Mouse (Mus musculus): ENCODE measurements at regions not wholly inside any gene's neighbourhood (a gene's known extent, or its start where the extent isn't known, plus 50 kb on each side); places are given as distances from the start of the nearest gene placed in this dataset.

DNA sequence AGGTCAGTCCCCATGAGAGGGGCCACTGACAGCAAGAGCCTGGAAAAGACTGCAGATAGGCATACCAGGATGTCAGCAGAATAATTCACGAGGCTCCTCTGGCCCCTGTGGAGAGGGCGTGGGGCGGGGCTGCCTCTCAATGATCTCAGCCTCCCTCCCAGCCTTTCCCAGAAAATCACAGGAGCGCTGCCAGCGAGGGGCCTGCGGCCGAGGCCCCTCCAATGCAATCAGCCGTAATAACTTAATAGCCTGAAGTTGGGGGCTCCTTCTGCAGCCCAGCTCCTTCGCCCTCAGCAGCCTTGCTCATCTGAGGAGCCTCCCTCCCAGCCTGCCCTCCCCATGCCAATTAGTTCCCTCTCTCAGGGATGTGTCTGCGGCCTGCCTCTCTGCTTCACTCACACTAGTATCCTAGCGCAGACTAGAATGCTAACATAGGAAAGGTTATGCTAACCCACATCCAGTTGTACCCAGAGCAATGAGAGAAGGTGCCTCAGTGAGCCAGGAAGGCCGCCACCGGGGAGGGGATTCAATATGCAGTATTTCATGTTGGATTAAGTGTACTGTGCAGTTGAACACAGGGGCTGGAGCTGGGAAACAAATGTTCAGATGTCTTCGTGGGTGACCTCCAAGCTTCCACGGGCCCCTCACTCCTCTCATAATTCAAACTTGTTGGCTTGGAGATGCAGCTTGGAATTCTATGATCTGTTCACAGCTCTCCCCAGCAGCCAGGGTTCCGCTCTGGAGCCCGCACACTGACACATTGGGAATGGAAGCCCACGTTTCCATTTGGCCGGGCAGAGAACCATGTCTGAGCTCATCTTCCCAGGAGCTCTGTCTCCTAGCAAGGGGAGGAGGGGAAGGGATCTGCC is 67.5 kb upstream of the Stx16 start:
- Histone ChIP-seq H3K4me1 (ENCODE audit: control insufficient read depth, insufficient read depth, low read length) (no peaks in the 10 kb centered on the region), H3K4me3 (replicated peaks; ENCODE audit: control insufficient read depth, low read depth, low read length) (no peak overlapping the region), H3K27ac (ENCODE audit: control insufficient read depth, insufficient read depth, low read depth, low read length, poor library complexity) (no peak overlapping the region)
- 80% methylated on average over 19 of the region's 19 CpGs for WGBS
- TF ChIP-seq CTCF (IDR thresholded peaks at IDR 0.05; ENCODE audit: control insufficient read depth, insufficient read depth, low read length) (no peak), POLR2A (IDR thresholded peaks at IDR 0.05; ENCODE audit: borderline replicate concordance, control insufficient read depth, low read depth, low read length) (no peak)

DNA sequence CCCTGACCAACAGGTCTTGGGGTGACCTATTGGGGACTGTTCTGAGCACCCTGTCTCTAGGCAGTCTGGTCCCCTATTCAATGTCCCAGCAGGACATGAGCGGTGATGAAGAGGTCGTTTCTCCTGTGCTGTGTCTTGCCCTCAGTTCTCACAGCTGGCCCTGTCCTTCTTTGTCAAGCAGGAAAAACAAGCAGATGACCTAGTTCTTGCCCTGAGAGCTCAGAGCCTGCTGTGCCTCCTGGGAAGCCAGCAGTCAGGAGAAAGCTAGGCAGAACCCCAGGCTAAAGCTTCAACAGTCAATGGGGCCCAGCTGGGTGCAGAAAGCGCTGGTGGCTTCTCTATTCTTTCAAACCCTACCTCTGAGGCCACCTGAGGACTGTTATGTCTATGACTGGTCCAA is 66.1 kb upstream of the Stx16 start:
- H3K27ac ChIP-seq (ENCODE audit: control insufficient read depth, insufficient read depth, low read depth, low read length, poor library complexity): no peak overlapping the region
- no peak overlapping the region for H3K4me3 ChIP-seq (replicated peaks; ENCODE audit: control insufficient read depth, low read depth, low read length)
- 77% methylated on average over 3 of the region's 3 CpGs for WGBS
- no peak for TF ChIP-seq POLR2A (IDR thresholded peaks at IDR 0.05; ENCODE audit: borderline replicate concordance, control insufficient read depth, low read depth, low read length)
- TF ChIP-seq CTCF (IDR thresholded peaks at IDR 0.05; ENCODE audit: control insufficient read depth, insufficient read depth, low read length): no peak
- H3K4me1 ChIP-seq (ENCODE audit: control insufficient read depth, insufficient read depth, low read length): no peaks in the 10 kb centered on the region

DNA sequence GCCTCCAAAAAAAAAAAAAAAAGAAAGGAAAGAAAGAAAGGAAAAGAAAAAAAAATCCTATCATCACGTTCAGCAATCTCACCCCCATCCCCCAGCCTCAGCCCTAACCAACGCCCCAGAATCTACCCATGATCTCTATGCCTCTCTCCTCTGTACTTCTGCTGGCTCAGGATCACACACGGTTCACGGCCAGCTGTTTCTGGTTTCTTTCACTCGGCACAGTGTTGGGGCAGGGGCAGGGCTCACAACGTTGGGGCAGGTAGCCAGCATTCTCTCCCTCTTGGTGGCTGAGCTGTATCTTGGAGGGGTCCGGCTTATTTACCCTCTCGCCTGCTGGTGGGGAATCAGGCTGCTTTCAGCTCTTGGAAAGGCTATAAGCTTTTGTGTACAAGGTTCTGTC is 64.7 kb upstream of the Stx16 start:
- WGBS: 65% methylated on average over 8 of the region's 8 CpGs
- no peak overlapping the region for H3K4me3 ChIP-seq (replicated peaks; ENCODE audit: control insufficient read depth, low read depth, low read length)
- no peak overlapping the region for H3K27ac ChIP-seq (ENCODE audit: control insufficient read depth, insufficient read depth, low read depth, low read length, poor library complexity)
- TF ChIP-seq POLR2A (IDR thresholded peaks at IDR 0.05; ENCODE audit: borderline replicate concordance, control insufficient read depth, low read depth, low read length) (no peak), CTCF (IDR thresholded peaks at IDR 0.05; ENCODE audit: control insufficient read depth, insufficient read depth, low read length) (no peak)
- peaks cover 1% of the 10 kb centered on the region; the same call in 1 of the 2 replicates for H3K4me1 ChIP-seq (ENCODE audit: control insufficient read depth, insufficient read depth, low read length)

DNA sequence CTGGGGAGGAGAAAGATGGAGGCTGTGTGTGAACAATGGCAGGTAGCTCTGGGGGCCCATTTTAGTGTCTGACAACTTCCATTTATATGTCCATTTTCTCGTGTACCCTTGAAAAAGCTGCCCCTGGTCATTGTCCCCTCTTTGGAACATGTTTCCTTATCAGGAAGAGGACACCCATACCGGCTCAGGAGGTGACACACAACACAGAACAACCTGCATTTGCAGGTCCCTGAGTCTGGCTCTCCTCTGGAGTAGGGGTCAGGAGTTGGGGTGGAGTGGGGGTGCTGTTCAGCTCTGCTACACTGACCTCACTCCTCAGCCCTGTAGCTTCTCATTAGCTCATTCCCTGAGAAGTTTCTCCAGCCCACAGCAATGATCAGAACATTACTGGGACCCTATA is 61.7 kb upstream of the Stx16 start:
- 59% methylated on average over 2 of the region's 2 CpGs for WGBS
- Histone ChIP-seq H3K4me1 (ENCODE audit: control insufficient read depth, insufficient read depth, low read length) (peaks cover 3% of the 10 kb centered on the region; the same call in 1 of the 2 replicates), H3K27ac (ENCODE audit: control insufficient read depth, insufficient read depth, low read depth, low read length, poor library complexity) (no peak overlapping the region), H3K4me3 (replicated peaks; ENCODE audit: control insufficient read depth, low read depth, low read length) (no peak overlapping the region)
- TF ChIP-seq CTCF (IDR thresholded peaks at IDR 0.05; ENCODE audit: control insufficient read depth, insufficient read depth, low read length): no peak
- no peak for TF ChIP-seq POLR2A (IDR thresholded peaks at IDR 0.05; ENCODE audit: borderline replicate concordance, control insufficient read depth, low read depth, low read length)

DNA sequence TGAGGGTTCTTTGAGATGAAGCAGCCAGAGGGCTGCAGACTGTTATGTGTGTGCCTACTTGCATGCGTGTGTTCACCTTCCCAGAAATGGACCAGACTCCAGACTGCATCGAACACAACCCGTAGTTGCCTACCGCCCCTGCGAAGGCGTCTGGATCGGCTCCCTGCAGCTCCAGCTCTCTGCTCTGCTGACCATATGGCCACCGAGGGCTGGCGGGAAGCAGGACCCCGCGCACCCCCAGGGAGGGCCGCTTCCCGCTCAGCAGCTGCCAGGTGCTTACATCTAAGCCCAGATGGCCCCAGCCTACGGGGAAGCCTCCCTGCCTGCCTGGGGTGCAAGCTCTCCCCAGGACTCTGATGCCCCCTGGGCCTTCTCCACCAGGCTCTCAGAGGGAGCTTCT is 60.8 kb upstream of the Stx16 start:
- Histone ChIP-seq H3K4me3 (replicated peaks; ENCODE audit: control insufficient read depth, low read depth, low read length) (no peak overlapping the region), H3K27ac (ENCODE audit: control insufficient read depth, insufficient read depth, low read depth, low read length, poor library complexity) (no peak overlapping the region), H3K4me1 (ENCODE audit: control insufficient read depth, insufficient read depth, low read length) (peaks cover 3% of the 10 kb centered on the region; the same call in 1 of the 2 replicates)
- no peak for TF ChIP-seq CTCF (IDR thresholded peaks at IDR 0.05; ENCODE audit: control insufficient read depth, insufficient read depth, low read length)
- no peak for TF ChIP-seq POLR2A (IDR thresholded peaks at IDR 0.05; ENCODE audit: borderline replicate concordance, control insufficient read depth, low read depth, low read length)
- 95% methylated on average over 14 of the region's 14 CpGs for WGBS

DNA sequence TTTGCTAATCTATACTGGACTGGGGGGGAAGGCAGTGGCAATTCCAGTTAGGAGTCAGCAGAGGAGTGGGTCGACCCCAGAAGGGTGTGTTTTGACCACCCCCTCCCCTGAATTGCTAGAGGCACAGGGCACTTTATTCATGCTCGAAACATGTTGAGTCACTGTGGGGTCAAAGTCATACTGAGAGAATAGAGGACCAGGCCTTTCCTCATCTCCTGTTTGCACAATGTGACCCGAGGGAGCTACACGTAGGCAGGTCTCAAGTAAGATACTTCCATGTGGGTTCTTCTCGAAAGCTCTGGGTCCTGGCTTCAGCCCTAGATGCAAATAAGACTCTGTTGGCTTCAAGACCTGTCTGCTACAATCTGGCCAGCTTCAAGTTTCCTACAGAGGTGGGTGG is 60.0 kb upstream of the Stx16 start:
- Histone ChIP-seq H3K27ac (ENCODE audit: control insufficient read depth, insufficient read depth, low read depth, low read length, poor library complexity) (peak overlapping the region; percentile 24; the same call in 1 of the 2 replicates), H3K4me3 (replicated peaks; ENCODE audit: control insufficient read depth, low read depth, low read length) (no peak overlapping the region), H3K4me1 (ENCODE audit: control insufficient read depth, insufficient read depth, low read length) (peaks cover 3% of the 10 kb centered on the region; the same call in 1 of the 2 replicates)
- TF ChIP-seq POLR2A (IDR thresholded peaks at IDR 0.05; ENCODE audit: borderline replicate concordance, control insufficient read depth, low read depth, low read length) (no peak), CTCF (IDR thresholded peaks at IDR 0.05; ENCODE audit: control insufficient read depth, insufficient read depth, low read length) (no peak)
- WGBS: 53% methylated on average over 5 of the region's 5 CpGs

DNA sequence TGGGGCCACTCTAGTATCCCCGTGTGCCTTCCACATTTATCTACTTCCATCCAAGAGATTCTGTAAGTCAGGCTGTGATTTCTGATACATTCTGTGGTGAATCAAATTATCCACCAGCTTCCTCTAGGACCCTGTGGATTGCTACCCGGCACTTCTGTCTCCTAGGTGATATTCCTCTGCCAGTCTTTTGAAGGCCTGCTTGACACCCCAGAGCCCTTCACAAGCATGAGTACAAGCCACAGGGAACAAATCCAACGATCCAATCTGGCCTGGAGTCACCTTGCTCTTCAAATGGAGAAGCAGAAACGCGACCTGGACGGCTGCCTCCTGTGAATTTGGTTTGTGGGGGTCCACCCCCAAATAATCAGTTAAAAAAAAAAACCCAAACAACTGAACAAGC is 59.1 kb upstream of the Stx16 start:
- Histone ChIP-seq H3K4me3 (replicated peaks; ENCODE audit: control insufficient read depth, low read depth, low read length) (no peak overlapping the region), H3K27ac (ENCODE audit: control insufficient read depth, insufficient read depth, low read depth, low read length, poor library complexity) (no peak overlapping the region), H3K4me1 (ENCODE audit: control insufficient read depth, insufficient read depth, low read length) (peaks cover 3% of the 10 kb centered on the region; the same call in 1 of the 2 replicates)
- TF ChIP-seq CTCF (IDR thresholded peaks at IDR 0.05; ENCODE audit: control insufficient read depth, insufficient read depth, low read length) (no peak), POLR2A (IDR thresholded peaks at IDR 0.05; ENCODE audit: borderline replicate concordance, control insufficient read depth, low read depth, low read length) (no peak)
- WGBS: 74% methylated on average over 6 of the region's 6 CpGs

DNA sequence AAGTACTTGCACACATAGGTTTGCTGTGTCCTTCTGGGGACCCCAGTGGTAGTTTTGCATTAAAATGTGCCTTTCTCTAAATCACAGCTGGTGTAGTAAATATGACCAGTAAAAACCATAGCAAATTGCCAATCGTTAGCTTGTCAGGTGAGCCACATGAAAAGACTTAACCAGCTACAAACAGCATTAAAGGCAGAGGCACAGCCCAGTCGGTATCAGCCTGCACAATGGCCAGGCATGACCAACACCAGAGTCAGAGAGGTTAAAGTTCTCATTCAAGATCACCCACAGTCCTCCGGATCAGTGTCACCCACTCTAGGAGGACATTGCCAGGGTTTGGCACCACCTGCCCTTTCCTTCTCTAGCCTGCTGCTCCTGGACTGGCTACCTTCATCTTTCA is 58.5 kb upstream of the Stx16 start:
- WGBS: 50% methylated on average over 3 of the region's 3 CpGs
- TF ChIP-seq CTCF (IDR thresholded peaks at IDR 0.05; ENCODE audit: control insufficient read depth, insufficient read depth, low read length) (no peak), POLR2A (IDR thresholded peaks at IDR 0.05; ENCODE audit: borderline replicate concordance, control insufficient read depth, low read depth, low read length) (no peak)
- no peak overlapping the region for H3K4me3 ChIP-seq (replicated peaks; ENCODE audit: control insufficient read depth, low read depth, low read length)
- H3K4me1 ChIP-seq (ENCODE audit: control insufficient read depth, insufficient read depth, low read length): peaks cover 3% of the 10 kb centered on the region; the same call in 1 of the 2 replicates
- H3K27ac ChIP-seq (ENCODE audit: control insufficient read depth, insufficient read depth, low read depth, low read length, poor library complexity): peak overlapping the region; percentile 48
